Mouse (Mus musculus) R1 (cell line): ENCODE results near the gene Lix1l.
"Not testable (repeated sequence)": the region's sequence is repeated elsewhere in the genome, so short reads cannot be mapped to it uniquely, and the experiment has no call there.

Experiments used
- DNase-seq: peaks from one replicate; pipeline ENCODE4 v3.0.0-alpha.2; 2018; ENCODE audit warnings: low read depth, low spot score

The Lix1l gene

GRCm38 (mm10) chr3:96629729-96630600 lies 29.0 kb downstream of the Lix1l start, which contains the start of gene Rbm8a:
Rbm8a (plus strand) TSS chr3:96629933.
- DNase-seq = peak; percentile 100

- DNase-seq = no peak
Measured at GRCm38 (mm10) chr3:96632058-96632457, 31.1 kb downstream of the Lix1l start.

- no peak for DNase-seq
Measured at GRCm38 (mm10) chr3:96634015-96634414, 33.1 kb downstream of the Lix1l start.

- DNase-seq = peak; percentile 98
Measured at GRCm38 (mm10) chr3:96634928-96635879, 34.3 kb downstream of the Lix1l start, which contains the start of the genes Pex11b and Gm42957. Pex11b (plus strand) TSS chr3:96635376. Gm42957 (plus strand) TSS chr3:96635474.

GRCm38 (mm10) chr3:96635906-96636305 lies 35.0 kb downstream of the Lix1l start:
- peak; percentile 12 for DNase-seq

- no peak for DNase-seq
Measured at GRCm38 (mm10) chr3:96636448-96636847, 35.5 kb downstream of the Lix1l start.

GRCm38 (mm10) chr3:96639219-96639618 lies 38.3 kb downstream of the Lix1l start:
- peak; percentile 81 for DNase-seq

GRCm38 (mm10) chr3:96645018-96645649 lies 44.2 kb downstream of the Lix1l start, which contains the start of gene Itga10:
Itga10 (plus strand) TSS chr3:96645584.
- DNase-seq = peak; percentile 61

- no peak for DNase-seq
Measured at GRCm38 (mm10) chr3:96647365-96647764, 46.4 kb downstream of the Lix1l start.

- DNase-seq = no peak
Measured at GRCm38 (mm10) chr3:96660901-96661300, 60.0 kb downstream of the Lix1l start.

GRCm38 (mm10) chr3:96662731-96663316 lies 61.9 kb downstream of the Lix1l start:
- no peak for DNase-seq

GRCm38 (mm10) chr3:96663432-96664239 lies 62.7 kb downstream of the Lix1l start:
- DNase-seq = peak; percentile 96

GRCm38 (mm10) chr3:96665732-96666363 lies 64.9 kb downstream of the Lix1l start:
- DNase-seq = not testable (repeated sequence)

GRCm38 (mm10) chr3:96666916-96667315 lies 66.0 kb downstream of the Lix1l start:
- DNase-seq = no peak

GRCm38 (mm10) chr3:96667316-96667715 lies 66.4 kb downstream of the Lix1l start:
- DNase-seq = peak; percentile 81

- DNase-seq = no peak
Measured at GRCm38 (mm10) chr3:96668424-96669067, 67.6 kb downstream of the Lix1l start.

- peak; percentile 97 for DNase-seq
Measured at GRCm38 (mm10) chr3:96669727-96670468, 68.9 kb downstream of the Lix1l start, which contains the start of gene Ankrd35. Ankrd35 (plus strand) TSS chr3:96670131.

- DNase-seq = no peak
Measured at GRCm38 (mm10) chr3:96671519-96671918, 70.6 kb downstream of the Lix1l start.
